ENCODE assay signal across 8 mouse cellular contexts in the genomic region with DNA sequence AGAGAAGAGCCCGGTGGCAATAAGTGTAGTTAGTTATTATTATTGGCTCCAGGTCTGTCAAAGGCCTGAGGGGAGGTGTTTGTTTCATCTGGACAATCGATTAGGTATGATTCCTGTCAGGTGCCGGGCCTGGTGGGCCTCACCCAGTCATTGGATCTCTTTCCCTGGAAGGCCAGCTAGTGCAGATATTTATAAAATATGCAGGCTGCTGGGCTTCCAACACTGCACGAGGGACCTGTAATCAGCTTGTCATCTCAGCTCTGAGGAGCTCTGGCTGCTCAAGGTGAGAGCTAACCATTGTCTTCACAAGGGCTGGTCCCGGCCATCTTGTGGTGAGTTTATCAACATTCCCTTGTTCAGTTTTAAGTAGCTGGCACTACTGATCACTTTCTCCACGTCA. TPM values are rescaled to one million over a fixed set of nuclear protein-coding genes. Genes with fewer than 3 reads are reported as not detected.
DNase-seq lines count a peak whose midpoint lies in the region; ATAC-seq and TF ChIP-seq lines count a peak whose summit lies in the region.

No protein-coding gene starts in this region.

- TF ChIP-seq POLR2A in MEL (IDR thresholded peaks at IDR 0.05; ENCODE audit: control insufficient read depth in 1 of 2, insufficient read depth in 1 of 2, low read depth in 1 of 2, low read length in 2 of 2, poor library complexity in 1 of 2): 0 out of 4 replicates have a peak, but pooled peaks of 1 of the 2 experiments have one; percentile 10

- no peak for TF ChIP-seq RAD21 in MEL (IDR thresholded peaks at IDR 0.05; ENCODE audit: low read depth, low read length)

- H3K9ac ChIP-seq in MEL (ENCODE audit: control insufficient read depth, low read depth, low read length, poor library complexity, severe bottlenecking): peak overlapping the region; percentile 77
- peak overlapping the region; percentile 79 for H3K9ac ChIP-seq in heart, embryonic 16.5 days (ENCODE audit: low read length)

- 33% methylated on average over 6 of the region's 6 CpGs for WGBS in heart, embryonic 16.5 days
- WGBS in midbrain, embryonic 10.5 days: 31% methylated on average over 6 of the region's 6 CpGs

- no peaks in the 10 kb centered on the region for H3K9me3 ChIP-seq in MEL (replicated peaks; ENCODE audit: insufficient read depth, low read length)
- H3K9me3 ChIP-seq in heart, embryonic 16.5 days (replicated peaks; ENCODE audit: control insufficient read depth, low read length): no peaks in the 10 kb centered on the region
- H3K9me3 ChIP-seq in midbrain, embryonic 10.5 days (replicated peaks): no peaks in the 10 kb centered on the region

- H3K36me3 ChIP-seq in MEL (ENCODE audit: control insufficient read depth in 1 of 2, insufficient read depth in 2 of 2, low read length in 2 of 2): peaks cover 0 to 7% of the 10 kb centered on the region in 2 experiments
- no peaks in the 10 kb centered on the region for H3K36me3 ChIP-seq in heart, embryonic 16.5 days (ENCODE audit: control insufficient read depth, insufficient read depth)
- no peaks in the 10 kb centered on the region for H3K36me3 ChIP-seq in midbrain, embryonic 10.5 days

- H3K4me3 ChIP-seq in gastrocnemius, adult 2 months: peak overlapping the region; percentile 94
- H3K4me3 ChIP-seq in MEL (ENCODE audit: control insufficient read depth in 1 of 2, insufficient read depth in 1 of 2, low read depth in 2 of 2, low read length in 2 of 2): peak overlapping the region; percentile 79 to 99
- H3K4me3 ChIP-seq in heart, embryonic 16.5 days (ENCODE audit: low read length): peak overlapping the region; percentile 80
- peak overlapping the region; percentile 84 for H3K4me3 ChIP-seq in midbrain, embryonic 10.5 days

- peaks cover 2 to 3% of the 10 kb centered on the region in 2 experiments; a peak in 2 of 4 replicates for H3K4me1 ChIP-seq in MEL (ENCODE audit: control insufficient read depth in 1 of 2, insufficient read depth in 2 of 2, low read length in 2 of 2)
- peaks cover 5% of the 10 kb centered on the region for H3K4me1 ChIP-seq in heart, embryonic 16.5 days (ENCODE audit: control insufficient read depth, insufficient read depth, low read length)
- peaks cover 40% of the 10 kb centered on the region for H3K4me1 ChIP-seq in midbrain, embryonic 10.5 days

- peak; percentile 31 for DNase-seq in gastrocnemius, adult 2 months
- DNase-seq in gastrocnemius, postnatal 14 days: no peak
- DNase-seq in MEL (ENCODE audit: low read depth, low spot score): peak; percentile 73
- DNase-seq in midbrain, embryonic 10.5 days (ENCODE audit: low spot score): no peak
- DNase-seq in cerebellum, postnatal 25 days: no peak
- no peak for DNase-seq in adrenal gland, adult 8-10 months
- DNase-seq in cerebellum, adult 18-20 months: no peak

- peaks cover 38% of the 10 kb centered on the region for H3K79me2 ChIP-seq in MEL (ENCODE audit: control insufficient read depth, insufficient read depth, low read length, poor library complexity)

- H3K27ac ChIP-seq in gastrocnemius, adult 2 months: peak overlapping the region; percentile 90
- H3K27ac ChIP-seq in MEL (ENCODE audit: control insufficient read depth, low read depth, low read length): peak overlapping the region; percentile 98
- peak overlapping the region; percentile 92 for H3K27ac ChIP-seq in heart, embryonic 16.5 days (ENCODE audit: low read length)
- peak overlapping the region; percentile 97 for H3K27ac ChIP-seq in midbrain, embryonic 10.5 days (replicated peaks)

- 0 out of 4 replicates have a peak, but pooled peaks of 1 of the 2 experiments have one; percentile 4 for TF ChIP-seq EP300 in MEL (IDR thresholded peaks at IDR 0.05; ENCODE audit: low read depth in 1 of 2, low read length in 2 of 2)

- H3K27me3 ChIP-seq in MEL (ENCODE audit: control insufficient read depth in 1 of 2, insufficient read depth in 2 of 2, low read length in 2 of 2): no peaks in the 10 kb centered on the region
- H3K27me3 ChIP-seq in heart, embryonic 16.5 days (ENCODE audit: control insufficient read depth, insufficient read depth, low read length): no peaks in the 10 kb centered on the region
- no peaks in the 10 kb centered on the region for H3K27me3 ChIP-seq in midbrain, embryonic 10.5 days (ENCODE audit: low read depth, poor library complexity, severe bottlenecking)

- no peak for ATAC-seq in heart, embryonic 16.5 days (replicated peaks; ENCODE audit: extremely low read depth, insufficient read depth, low FRiP score)

- H3K4me2 ChIP-seq in heart, embryonic 16.5 days (ENCODE audit: low read depth, low read length): peak overlapping the region; percentile 99

- intact Hi-C loops in gastrocnemius, adult 2 months (cut with DNase I): loop anchor here (5.0 kb wide), 1 partner anchor 97 kb away; no protein-coding TSS in a partner anchor
- intact Hi-C loops in gastrocnemius, postnatal 14 days (cut with DNase I; ENCODE audit: low total_unique reads): no loop called here

- TF ChIP-seq CTCF in gastrocnemius, adult 2 months (IDR thresholded peaks at IDR 0.05): no peak
- no peak for TF ChIP-seq CTCF in MEL (IDR thresholded peaks at IDR 0.05 in 2 of 3, conservative IDR thresholded peaks at IDR 0.05 in 1 of 3; ENCODE audit: control insufficient read depth in 1 of 3, insufficient read depth in 1 of 3, low read depth in 2 of 3, low read length in 3 of 3, poor library complexity in 1 of 3, severe bottlenecking in 1 of 3)

TF ChIP-seq in MEL, 35 proteins besides CTCF, POLR2A, EP300 and RAD21:
- TF ChIP-seq NRF1 (IDR thresholded peaks at IDR 0.05; ENCODE audit: insufficient read depth, low read depth, low read length, poor library complexity, severe bottlenecking): no peak
- 0 out of 2 replicates have a peak, but pooled peaks have one; percentile 12 for TF ChIP-seq TCF12 (IDR thresholded peaks at IDR 0.05; ENCODE audit: low read depth, low read length)
- TF ChIP-seq TAL1 (IDR thresholded peaks at IDR 0.05; ENCODE audit: low read length): no peak
- TF ChIP-seq BHLHE40 (IDR thresholded peaks at IDR 0.05; ENCODE audit: borderline replicate concordance, low read depth, low read length): no peak

RNA-seq across cellular contexts. Expression of a gene that starts 0.7 kb away (rescaled TPM):
- 1 to 10 TPM; 3.1 to 8.5 TPM for total RNA-seq in gastrocnemius, adult 2 months (2021)
- 1 to 10 TPM; 7.2 to 7.3 TPM for total RNA-seq in gastrocnemius, postnatal 14 days (2021)
- total RNA-seq in MEL (2012; rRNA removed): 9.1 and 10.9 TPM in 2 replicates
- polyA plus RNA-seq in MEL (2012; ENCODE audit: insufficient read depth in 1 of 2, insufficient read length in 2 of 2, low read depth in 1 of 2, low replicate concordance in 2 of 2, missing spikeins in 1 of 2): 10 to 100 TPM in 1 of 2 experiments, not detected in 1; 29.5 TPM
- polyA plus RNA-seq in heart, embryonic 16.5 days (2015; fragmentation: Nextera tagmentation; extraction: Ambion mirVana): 19.7 and 20.7 TPM in 2 replicates
- 72.9 and 73.6 TPM in 2 replicates for polyA plus RNA-seq in midbrain, embryonic 10.5 days (2016; fragmentation: Nextera tagmentation; extraction: Ambion mirVana)
- total RNA-seq in adrenal gland, adult 8-10 months (2022): 10 to 100 TPM; 45.8 to 61.5 (median 60.5) TPM

Comparison
In these comparisons a context has a peak if more than half of its experiments do, and no peak if none do; other contexts are left out.
1. DNase-seq: peak in gastrocnemius, adult 2 months (single experiment) and MEL (single experiment); none in gastrocnemius, postnatal 14 days (single experiment), midbrain, embryonic 10.5 days (single experiment), cerebellum, postnatal 25 days (0 of 2), adrenal gland, adult 8-10 months (single experiment) and cerebellum, adult 18-20 months (0 of 2).
2. Peak in every context shown above with its lines, with median percentiles within 50 percentile points of each other: H3K27ac ChIP-seq and H3K4me3 ChIP-seq.